Mouse (Mus musculus) kidney, postnatal 25 days (tissue): Measurements from ENCODE around the gene Ly6g6f.

ENCODE experiments used
- DNase-seq, 2 experiments: peaks; one replicate each; pipeline ENCODE4 v3.0.0; 2021; ENCODE audit warnings: mixed read lengths in 2 of 2

The Ly6g6f gene

DNA sequence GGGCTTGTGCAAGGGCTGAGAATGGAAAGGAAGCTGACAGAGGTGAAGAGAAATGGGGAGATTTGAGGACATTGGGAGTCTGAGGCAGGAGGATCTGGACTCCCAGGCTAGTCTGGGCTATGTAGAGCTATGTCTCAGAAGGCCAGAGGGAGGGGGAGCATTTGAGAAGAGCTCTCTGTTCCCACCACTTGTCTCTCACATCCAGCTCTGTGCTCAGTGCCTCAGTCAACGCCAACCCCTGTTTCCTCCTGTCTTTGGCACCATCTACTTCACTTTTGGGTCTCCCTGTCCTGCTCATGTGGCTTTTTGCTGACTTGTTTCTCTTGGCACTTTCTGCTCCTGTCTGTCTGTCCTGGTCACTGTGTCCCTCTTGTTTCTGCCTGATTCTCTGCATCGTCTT is 8.1 kb downstream of the Ly6g6f start:
- DNase-seq: no peak

DNA sequence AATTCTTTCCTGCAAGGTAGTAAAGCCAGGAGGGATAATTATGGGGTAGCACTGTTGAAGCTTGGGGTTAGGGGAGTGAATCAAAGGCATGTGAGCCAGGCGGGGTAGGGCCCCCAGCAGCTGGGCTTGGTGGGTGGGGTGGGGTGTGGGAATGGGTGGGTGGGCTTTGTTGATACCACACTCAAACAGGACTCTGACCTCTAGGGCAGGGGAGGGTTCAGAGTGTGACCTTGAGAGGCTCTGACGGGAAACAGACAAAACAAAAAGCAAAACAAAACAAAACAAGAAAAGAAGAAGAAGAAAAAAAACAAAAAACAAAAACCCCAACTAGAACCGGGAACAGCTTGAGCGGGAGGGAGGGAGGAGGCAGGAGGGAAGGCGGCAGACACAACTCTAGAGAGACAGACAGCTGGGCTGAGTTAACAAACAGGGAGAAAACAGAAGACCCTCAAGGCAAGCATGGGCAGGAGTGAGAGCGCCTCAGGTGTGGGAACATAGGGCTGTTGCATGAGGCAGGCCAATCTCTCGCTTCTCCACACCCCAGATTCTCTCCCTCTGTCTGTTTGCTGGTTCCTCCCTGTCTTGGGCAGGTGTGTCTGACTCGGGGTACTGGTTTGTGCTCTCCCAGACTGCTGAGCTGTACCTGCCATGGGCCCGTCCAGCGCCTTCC is 8.8 kb downstream of the Ly6g6f start, which contains the start of gene Ly6g6e:
Gene Ly6g6e (plus strand): TSS at position 396 of the 670 bp plus-strand sequence.
- DNase-seq: no peak

DNA sequence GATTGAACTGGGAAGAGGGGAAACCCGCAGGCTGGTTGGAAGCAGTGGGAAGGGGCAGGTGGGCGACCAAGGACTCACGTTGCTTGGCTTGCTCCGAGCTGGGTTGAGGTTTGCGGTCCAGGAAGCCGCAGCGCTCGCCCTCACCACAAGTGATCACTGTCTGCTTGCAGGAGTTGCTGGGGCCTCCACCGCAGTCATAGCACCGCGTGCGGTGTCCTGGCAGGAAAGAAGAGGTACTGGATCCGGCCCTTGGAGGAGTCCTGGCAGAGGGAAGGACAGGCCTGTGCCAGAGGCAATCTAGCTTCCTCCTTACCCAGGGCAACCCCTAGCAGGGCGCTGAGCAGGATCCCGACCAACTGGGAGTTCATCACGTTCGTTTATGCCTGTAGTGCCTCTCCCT is 11.3 kb downstream of the Ly6g6f start:
- DNase-seq: no peak

DNA sequence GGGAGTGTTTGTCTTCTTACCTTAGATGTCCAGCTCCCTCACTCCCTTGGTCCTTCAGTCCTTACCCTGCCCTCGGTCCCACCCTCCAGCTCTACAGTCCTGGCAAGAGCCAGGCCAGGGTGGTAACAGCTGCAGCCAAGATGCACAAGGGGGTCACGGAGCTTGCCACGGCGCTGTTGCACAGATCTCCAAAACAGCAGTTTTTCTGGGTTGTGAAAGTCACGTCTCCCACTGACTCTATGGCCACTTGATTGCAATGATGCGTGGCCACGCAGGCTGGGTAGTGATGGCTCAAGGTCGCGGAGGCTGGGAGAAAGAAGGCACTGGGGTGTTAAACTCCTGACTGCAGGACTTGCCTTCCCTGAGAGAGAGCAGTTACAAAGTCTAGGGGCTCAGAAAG is 14.0 kb downstream of the Ly6g6f start:
- DNase-seq: peak in 1 of 2 experiments; percentile 59

DNA sequence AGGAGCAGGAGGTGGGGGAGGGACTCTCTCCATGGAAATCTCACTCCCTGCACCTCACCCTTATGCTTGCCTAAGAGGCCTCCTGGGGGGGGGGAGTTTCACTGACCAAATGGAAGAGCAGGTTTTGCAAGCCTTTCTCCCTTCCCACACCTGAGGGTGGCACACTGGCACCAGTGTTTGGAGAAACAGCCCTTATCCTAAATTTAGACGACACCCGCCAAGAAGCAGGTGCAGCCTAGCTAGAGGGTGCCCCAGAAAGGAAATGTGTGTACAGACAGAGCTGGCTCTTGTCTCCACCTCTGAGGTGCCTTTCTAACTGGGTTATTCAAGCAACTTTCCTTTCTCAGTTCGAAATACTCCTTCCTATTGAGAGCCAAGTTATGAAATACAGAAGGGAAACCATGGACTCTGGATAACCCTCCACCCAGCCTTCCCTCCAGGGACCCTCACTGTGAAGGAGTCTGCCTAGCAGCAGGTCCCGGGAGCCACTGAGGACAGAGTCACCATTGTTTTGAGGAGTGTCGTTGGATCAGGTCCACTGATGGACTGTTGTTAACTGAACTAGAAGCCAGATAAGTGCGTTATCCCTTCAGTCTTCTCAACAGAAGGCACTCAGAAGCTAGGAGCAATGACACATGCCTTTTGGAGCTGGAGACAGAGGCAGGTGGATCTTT is 14.7 kb downstream of the Ly6g6f start:
- DNase-seq: no peak

DNA sequence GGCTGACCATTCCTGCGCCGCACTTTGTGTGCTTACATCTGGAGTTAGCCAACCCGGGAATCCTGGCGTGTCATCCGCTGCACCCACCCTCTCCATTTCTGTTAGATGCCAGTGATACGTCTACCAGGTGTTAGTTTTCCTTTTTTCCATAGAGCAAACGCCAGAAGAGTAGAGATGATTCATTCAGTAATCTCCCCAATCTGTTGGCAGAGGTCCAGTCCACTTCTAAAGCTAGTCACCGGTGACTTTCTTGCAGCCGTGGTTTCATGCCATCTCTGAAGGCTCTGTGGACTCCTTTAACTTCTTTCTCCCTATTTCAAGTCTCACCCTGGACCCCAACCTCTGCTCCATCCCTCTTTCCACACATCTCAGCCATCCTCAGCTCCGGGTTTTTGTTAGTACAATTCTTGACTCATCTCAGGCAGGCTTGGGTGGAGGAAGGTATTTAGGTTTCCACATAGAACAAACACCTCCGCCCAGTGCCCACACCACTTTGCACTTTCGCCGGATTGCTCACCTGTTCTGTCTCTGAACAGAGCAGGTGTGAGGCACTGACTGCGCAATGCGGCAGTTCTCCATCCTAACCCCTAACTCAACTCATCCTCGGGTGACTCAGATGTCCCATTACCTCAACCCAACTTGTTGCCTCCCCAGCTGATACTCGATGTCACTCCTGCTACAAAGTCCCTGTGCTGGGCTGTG is 17.0 kb downstream of the Ly6g6f start:
- DNase-seq: no peak

DNA sequence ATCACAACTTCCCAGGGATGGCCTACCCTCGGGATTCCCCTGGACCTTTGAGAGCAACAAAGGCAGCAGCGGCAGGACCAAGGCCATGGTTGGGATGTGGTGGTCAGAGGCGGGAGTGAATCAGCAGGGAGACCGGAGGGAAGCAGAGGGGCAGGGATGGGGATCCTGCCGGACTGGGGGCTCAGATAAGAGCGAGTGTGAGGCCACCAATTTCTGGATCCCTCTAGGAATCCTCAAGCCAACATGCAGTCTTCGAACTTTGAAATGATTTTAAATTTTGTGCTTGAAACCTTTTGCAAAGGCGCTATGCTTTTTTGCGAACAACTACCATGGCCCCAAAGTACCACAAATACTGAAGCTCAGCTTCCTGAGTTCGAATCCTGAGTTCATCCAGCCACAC is 19.3 kb downstream of the Ly6g6f start, which contains the start of gene Mpig6b:
Gene Mpig6b (minus strand): TSS at position 101 of the 400 bp plus-strand sequence.
- no peak for DNase-seq

DNA sequence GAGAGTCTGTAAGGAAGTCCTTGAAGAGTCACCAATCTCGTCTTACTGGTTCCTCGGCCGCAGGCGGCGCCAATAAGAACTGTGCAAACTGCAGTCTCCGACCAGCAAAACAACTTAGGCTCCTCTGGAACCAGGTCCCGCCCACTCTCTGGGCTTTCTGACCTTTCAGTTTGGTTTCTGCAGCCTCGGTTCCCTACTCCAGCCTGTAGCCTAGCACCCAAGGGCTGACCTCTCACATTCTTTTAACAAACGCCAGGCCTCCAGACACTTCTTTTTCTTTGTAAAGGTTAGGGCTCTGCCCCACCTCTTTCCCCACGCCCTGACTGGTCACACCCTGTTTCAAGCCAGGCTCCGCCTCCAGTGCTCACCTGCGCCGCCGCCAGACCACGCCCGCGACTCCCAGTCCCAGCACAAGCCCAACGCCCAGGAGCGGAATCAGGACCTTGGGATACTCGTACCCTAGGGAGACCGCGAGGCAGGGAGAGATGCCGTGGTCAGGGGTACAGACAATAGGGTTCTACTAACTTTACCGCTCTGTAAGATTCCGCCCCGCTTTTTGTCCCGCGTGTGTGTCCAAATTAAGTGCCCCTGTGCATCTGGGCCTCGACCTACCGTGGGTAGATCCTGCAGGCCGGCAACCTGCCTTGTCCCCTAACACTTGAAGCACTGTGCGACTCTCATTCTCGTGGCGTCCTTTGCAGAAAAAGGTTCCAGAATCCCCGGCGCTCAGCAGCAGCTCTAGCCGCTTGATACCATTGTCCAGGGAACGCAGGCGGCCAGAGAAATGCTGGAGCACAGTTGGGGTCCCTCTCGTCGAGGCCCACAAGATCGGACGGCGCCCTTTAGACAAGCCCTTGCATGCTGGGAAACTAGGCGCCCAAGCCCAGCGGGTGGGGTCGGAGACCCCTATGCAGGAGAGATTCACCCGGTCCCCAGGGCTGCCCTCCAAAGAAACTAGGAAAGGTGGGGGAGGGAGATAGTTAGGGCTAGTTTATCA is 20.2 kb downstream of the Ly6g6f start, which contains the start of gene Ly6g6c:
Gene Ly6g6c (plus strand): TSS at position 438 of the 997 bp plus-strand sequence.
- DNase-seq: peak; percentile 77 to 88

DNA sequence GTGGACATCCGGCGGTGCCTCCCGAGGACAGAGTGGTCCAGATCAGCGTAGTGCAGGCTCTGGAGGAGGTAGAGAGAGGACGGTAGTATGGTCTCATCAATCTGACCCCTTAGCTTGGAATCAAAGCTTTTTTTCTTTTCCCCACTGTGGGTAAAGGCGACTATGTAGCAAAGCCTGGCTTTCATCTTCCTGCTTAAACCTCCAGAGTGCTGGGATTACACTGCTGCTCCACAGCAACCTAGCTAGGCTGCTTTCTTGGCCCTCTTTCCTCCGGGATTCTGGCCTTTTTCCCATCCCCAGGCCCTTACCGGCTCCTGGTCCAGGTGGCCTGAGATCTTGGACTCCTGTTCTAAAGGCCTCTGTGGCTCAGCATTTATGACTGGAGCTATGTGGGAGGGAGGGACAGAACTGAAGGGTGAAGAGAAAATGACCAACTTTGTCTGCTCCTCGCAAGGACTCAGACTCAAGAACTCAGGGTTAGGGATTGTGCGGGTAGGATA is 21.0 kb downstream of the Ly6g6f start:
- no peak for DNase-seq

DNA sequence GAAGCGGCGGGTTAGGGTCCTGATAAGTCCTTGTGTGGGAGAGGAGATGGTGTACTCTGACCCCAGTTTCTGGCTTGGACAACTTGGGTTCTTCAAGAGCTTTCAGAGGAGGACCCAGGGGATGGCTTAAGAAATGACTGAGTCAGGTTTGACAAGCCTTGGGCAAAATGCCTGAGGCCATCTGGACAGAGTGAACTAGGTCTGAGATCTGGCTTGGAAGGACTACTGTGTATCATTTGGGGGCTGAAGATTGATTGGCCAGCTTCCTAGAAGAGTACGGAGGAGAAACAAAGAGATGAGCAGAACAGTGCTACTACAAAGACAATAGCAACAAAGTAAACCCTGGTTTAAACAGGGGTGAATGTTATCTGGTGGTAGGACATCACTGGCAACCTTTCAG is 21.9 kb downstream of the Ly6g6f start:
- DNase-seq: no peak

DNA sequence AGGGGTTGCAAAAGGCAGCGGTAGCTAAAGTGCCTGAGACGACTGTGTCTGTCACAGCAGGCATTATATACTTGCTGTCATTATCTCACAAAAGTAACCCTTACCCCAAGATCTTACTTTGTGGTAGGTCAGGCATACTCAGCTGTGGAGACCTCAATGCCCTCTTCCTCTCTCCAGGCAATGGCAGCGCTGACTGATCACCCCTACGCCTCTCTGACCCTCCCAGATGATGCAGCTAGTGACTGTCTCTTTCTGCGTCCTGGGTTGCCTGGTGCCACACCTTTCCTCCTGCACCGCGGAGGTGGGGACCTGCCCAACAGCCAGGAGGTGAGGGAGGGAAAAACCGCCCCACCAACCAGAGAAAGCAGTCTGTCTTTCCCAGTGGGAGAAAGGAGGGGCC is 24.1 kb downstream of the Ly6g6f start:
- DNase-seq: peak in 1 of 2 experiments; percentile 23

DNA sequence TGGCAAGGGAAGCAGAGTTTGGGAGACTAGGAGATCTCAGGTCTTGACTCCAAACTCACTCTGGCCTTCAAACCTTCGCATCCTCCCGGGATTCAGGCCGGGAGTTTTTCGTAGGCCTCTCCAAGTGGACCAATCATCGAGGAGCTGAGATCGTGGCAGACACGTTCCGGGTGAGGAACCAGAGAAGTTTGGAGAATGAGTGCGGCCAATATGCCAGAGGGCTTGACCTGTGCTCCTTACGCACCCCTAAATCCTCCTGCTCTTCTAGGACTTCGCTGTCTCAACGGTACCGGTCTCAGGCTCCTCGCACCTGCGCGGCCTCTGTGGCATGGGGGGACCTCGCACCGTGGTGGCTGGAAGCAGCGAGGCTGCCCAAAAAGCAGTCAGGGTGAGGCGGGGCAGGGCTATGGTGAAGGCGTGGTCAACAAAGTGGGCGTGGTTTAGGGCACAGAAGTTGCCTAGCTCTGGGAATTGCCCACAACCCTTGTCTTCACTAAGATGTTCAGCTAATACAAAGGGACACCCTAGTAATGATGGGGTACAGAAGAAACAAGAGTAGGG is 24.6 kb downstream of the Ly6g6f start:
- peak; percentile 47 to 58 for DNase-seq

DNA sequence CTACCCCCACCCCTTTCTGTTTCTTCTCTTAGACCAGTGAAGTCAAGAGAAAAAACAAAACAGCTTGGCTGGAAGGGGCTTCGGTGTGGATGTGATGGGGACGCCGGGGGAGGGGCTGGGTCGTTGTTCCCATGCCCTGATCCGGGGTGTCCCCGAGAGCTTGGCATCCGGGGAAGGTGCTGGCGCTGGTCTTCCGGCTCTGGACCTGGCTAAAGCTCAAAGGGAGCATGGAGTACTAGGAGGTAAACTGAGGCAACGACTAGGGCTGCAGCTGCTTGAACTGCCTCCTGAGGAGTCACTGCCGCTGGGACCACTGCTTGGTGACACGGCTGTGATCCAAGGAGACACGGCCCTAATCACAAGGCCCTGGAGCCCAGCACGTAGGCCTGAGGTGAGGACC is 25.3 kb downstream of the Ly6g6f start:
- peak in 1 of 2 experiments; percentile 50 for DNase-seq

DNA sequence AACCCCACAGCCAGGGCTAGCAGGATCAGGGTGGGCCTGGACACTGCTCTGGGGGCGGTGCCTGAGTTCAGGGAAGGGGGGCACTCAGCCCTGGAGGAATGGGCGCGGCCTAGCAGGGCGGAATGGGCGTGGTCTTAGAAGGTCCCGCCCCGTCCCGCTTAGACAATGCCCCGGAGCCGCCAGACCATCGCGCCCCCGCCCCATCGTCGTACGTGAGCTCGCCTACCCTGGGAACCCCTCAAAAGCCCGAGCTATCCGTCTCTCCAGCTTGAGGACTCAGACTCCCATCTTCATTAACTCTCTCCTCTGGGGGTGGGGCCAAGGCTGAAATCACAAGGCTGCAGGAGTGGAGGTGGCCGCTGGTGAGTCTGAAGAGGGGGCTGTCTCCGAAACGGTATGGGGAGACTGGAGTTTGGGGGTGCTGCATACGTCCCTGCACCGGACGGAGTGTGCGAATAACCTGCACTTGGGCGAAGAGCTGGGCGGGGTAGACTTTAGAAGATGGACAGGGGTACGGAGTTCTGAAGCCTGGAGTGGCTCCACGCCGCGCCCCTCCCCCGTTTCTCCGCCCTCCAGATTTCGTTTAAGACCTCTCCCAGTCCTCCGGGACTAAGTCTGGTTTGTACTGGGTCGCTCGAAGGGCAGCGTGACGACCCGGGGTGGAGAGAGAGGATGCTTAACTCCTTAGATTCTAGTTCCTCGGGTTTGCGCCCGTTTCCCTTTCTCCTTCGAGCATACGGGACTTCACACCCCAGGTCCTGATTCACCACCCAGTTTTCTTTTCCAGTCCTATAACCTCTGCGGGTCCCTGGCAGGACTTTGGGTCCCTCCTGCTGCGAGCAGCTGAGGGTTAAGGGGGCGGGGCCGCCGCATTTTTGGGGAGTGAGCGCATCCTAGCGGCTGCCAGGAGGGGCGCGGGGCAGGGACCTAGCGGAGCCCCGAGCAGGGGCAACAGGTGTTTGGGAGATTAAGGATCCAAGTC is 26.2 kb downstream of the Ly6g6f start, which contains the start of gene Ddah2:
Gene Ddah2 (plus strand): TSS at position 125 of the 982 bp plus-strand sequence.
- peak; percentile 93 to 95 for DNase-seq

DNA sequence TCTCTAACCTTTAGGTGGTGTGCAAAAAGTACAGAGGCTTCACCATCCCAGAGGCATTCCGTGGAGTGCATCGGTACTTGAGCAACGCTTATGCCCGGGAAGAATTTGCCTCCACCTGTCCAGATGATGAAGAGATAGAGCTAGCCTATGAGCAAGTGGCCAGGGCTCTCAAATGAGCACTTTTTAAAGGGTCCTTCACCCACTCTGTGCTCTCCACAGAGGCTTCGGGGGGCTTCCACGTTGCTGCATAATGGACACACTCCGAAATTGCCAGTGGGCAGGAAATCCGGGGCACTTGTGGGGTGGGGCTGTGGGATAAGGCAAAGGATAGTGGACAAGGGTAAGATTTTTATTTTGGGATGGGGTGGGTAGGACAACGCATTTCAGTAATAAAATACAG is 27.1 kb downstream of the Ly6g6f start:
- DNase-seq: no peak

DNA sequence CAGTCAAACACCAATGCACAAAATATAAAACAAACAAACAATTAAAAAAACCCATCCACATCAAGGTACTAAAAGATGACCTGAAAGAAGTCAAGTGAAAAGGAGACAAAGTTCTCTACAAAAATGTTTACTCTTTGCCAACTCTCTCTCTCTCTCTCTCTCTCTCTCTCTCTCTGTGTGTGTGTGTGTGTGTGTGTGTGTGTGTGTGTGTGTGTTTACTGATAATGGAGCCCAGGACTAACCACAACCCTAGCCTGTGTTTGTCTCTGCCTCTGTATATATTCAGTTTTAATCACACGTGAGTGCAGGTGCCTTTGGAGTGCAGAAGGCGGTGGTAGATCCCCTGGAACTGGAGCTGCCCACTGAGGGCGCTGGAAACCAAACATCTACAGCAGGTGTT is 28.3 kb downstream of the Ly6g6f start:
- DNase-seq: no peak

DNA sequence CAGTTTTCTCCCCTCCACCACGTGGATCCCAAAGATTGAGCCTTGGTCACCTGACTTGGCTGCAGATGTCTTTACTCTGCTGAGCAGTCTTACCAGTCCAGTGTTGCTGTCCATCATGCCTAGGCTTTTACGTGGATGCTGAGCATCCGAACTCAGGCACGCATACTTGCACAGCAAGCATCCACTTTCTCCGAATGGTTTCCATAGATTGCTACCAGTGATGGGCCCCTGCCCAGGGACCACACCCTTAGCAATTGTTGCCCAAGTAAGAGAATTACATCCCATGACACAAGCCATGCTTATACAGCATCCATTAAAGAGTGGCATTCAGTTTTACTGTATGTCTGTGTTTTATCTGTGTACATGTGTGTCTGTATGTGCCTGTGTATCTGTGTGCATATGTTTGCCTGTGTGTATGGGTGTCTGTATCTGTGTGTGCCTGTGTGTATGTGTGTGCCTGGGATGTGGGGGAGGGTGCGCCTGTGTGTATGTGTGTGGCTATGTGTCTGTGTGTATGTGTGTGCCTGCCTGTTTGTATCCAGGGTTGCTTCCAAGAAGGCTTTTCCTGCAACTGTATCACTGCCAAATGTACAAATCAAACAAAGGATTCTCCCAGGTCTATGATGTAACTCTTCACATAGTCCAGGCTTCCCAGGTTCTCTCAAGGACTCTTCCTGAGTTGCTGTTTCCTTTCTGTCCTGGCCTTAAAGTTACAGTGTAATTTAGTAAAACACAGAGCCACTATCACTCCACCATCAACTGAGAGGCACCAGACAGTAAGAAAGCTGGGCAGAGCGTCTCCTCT is 29.5 kb downstream of the Ly6g6f start:
- peak in 1 of 2 experiments; percentile 51 for DNase-seq

DNA sequence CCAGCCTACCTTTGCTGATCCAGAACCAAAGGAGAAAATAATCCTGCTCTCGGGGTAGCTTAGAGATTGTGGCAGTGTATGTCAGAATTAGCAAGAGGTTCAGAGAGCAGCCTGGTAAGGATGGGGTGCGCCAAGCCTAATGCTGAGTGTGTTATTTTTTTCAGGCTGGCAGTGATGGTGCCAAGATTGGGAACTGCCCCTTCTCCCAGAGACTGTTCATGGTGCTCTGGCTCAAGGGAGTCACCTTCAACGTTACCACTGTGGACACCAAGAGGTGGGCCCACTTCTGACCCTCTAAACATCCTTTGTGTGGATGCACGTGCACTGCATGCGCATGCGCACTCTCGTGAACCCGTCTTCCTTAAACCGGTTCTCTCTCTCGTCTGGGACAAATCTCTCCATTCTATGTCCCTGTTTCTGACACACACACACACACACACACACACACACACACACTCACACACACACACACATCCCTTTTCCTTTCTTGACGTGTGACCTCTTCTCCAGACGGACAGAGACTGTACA is 33.1 kb downstream of the Ly6g6f start:
- peak in 1 of 2 experiments; percentile 28 for DNase-seq
